Mouse (Mus musculus) kidney, adult 8-10 months (tissue): Measurements from ENCODE around the gene Etl4.

Source experiments
- DNase-seq, 2 experiments: peaks; one replicate each; pipeline ENCODE4 v3.0.0; 2022

The Etl4 gene

DNA sequence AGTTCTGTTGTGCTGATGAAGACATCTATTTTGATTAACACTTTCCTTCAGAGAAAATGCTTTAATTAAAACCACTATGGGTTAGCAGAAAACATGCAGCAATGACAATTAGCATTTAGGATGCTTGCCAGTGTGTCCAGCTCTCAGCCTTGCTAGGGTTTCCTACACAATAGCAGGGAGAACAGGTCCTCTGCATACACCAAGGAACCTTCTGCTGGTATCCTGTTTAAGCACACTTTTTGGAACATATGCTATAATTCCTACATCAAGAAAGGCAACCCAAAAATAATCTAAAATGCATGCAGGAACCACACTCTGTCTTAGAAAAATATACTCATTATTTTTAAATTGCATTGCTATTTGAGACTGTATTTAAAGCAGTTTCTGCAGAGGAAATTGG lies 673.5 kb downstream of the Etl4 start:
- DNase-seq = no peak

GRCm38 (mm10) chr2:20583562-20584153 lies 674.1 kb downstream of the Etl4 start:
- DNase-seq = no peak

DNA sequence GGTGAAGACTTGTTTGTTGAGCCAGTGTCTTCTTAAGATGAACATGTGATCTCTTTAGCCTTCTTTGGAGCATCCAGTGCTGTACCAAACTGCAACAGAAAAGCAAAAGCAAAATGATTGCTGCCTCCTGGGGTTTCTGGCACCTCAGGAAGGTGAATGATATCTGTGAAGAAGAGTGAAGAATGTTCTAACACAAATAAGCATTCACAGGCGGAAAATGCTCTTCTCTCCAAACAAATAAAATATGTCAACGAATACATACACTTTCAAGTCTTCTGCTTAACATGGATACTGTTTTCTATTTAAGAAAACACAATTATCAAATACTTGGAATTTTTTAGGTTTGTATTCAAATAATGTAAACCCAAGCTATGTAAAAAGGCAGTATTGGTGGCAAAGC lies 678.3 kb downstream of the Etl4 start:
- DNase-seq = no peak

DNA sequence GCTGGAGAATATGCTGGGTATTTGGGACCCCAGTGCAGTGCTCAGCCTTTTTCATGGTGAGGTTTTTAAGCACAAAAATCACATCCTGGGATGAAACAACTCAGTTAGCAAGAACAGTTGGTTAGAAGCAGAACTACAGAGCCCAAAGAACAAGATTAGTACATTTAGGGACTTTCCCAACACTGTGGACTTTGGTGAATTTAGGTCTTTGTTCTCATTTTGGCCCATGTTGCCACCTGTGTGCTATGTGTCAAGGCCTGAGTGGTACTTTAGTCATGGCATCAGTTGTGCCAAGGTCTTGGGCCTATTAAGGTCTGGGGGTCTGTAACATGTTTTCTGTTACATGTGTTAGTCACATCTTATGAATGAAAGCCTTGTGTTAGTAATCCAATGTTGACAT lies 679.1 kb downstream of the Etl4 start:
- no peak for DNase-seq

DNA sequence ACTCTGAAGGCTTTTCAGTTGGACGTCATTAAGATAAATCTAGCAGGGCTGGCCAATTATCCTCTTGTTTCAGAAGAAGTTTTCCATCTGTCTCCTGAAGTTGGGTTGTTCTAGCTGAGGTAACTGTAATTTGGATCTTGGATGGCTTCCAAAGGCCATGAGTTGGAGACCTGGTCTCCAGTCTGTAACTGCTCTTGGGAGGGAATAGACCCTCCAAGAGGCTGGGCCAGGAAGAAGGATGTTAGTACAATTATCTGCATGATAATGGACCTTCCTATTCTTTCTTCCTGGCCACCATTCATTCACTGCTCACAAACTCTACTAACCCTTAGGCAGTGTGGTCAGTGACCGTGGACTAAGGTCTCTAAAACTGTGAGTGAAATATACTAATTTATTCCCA lies 684.5 kb downstream of the Etl4 start:
- DNase-seq = no peak

GRCm38 (mm10) chr2:20595000-20595399 lies 685.4 kb downstream of the Etl4 start:
- no peak for DNase-seq

- no peak for DNase-seq
These were observed 687.0 kb downstream of the Etl4 start for GRCm38 (mm10) chr2:20596558-20596957.

- DNase-seq = no peak
These were observed 687.6 kb downstream of the Etl4 start for GRCm38 (mm10) chr2:20597193-20597592.

DNA sequence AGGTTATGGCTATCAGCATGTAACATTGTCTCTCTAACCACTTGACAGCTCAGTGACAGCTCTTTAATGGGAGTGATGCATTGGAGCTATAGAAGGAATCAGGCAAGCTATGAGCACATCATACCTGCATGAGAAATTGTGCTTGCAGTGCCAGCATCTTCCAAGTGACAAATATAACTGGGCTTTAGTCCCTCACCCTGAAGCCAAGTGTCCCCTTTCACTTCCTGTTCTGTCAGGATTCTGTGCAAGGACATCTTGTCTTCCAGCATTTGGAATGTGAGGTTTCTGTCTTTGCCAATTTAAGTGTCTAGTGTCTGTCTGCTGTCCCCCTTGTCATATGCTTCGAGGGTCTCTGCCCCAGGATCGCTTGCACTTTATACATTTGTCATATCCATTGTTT lies 693.1 kb downstream of the Etl4 start:
- DNase-seq = no peak

DNA sequence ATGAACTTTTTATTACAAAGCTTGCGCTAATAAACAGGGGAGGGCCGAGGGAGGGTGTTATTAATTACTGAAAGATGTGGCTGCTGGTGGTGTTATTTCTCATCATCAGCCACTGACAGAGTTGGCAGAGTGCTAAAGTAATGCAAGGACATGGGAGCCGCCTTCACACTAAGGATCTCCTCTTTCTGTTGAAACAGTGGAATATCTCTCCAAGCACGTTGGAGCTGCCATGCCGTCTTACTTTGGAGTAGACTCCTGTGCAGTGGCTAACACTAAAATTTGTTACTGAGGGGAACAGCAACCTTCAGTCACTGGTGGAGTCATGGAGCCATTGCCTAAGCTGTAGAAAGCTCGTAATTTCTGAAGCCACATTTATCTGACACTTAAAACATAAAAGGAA lies 694.0 kb downstream of the Etl4 start:
- no peak for DNase-seq

DNA sequence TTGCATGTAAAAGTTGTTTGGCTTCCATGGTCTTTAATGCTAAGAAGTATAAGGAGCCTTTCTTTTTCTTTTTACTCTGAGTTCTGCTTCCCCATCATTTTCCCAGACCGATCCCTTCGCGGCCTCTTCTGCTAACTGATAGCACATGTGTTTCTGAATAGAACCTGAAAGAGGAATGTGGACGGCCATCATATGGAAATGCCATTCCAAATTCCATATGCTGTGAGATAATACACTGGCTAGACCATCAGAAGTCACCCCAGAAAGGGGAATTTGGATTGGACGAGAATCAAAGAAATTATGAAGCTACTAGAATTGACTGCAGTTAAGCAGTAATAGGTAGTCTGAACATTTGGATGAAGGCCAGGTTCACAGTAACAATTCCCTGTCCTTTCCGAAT lies 694.4 kb downstream of the Etl4 start:
- no peak for DNase-seq

- no peak for DNase-seq
These were observed 699.6 kb downstream of the Etl4 start for GRCm38 (mm10) chr2:20609203-20609602.

DNA sequence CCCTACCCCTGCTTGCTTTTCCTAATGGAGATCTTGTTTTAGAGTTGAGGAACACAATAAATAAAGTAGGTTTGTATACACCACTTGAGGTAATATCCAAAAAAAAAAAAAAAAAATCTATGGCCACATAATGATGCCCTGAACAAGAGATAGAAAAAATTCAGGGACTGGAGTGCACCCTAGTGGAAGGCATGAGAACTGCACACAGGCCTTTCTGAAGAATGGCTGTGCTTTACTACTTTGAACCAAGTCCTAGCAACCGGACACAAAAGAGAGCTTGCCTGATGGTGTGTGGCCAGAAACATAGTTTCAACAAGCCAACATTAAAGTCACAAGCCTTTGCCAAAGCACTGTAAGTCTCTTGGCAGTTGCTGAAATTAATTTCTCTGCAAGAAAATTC lies 706.4 kb downstream of the Etl4 start:
- peak; percentile 21 to 71 for DNase-seq

DNA sequence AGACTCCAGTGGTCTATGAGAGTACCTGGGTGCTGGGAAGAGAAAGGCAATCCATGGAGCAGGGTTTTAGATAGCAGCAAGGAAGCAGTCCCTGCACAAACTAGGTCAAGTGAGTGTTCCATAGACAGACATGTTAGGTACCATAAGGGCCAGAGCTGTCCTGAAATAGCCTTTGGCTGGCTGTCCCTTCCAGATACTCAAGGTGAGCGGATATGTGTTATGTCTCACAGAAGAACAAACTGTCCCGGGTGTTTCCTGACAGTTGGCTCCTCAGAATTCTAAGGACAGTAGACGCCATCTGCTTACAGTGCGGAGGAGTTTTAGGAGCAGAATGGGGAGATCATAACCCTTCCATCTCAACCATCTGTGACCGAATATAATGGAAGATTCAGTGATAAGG lies 708.8 kb downstream of the Etl4 start:
- no peak for DNase-seq

DNA sequence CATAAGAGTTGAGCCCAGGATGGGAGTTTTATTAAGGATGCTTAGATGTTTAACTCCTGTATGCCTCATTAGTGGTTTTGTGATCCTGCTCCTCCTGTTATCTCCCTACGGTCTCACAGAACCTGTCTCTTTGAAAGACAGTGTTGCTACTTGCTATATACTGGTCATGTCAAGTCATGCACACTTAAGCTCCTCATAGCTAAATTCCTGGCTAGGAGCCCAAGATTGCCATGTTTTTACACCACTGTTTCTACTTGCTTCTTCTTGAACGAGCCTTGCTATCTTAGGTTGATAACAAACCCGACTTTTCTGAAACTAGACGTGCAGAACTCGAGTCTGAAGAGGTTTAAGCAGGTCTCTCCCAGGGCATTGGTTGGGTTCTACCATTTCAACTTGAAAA lies 710.3 kb downstream of the Etl4 start:
- no peak for DNase-seq

GRCm38 (mm10) chr2:20629156-20629712 lies 719.7 kb downstream of the Etl4 start:
- DNase-seq = no peak

- no peak for DNase-seq
These were observed 729.0 kb downstream of the Etl4 start for GRCm38 (mm10) chr2:20638604-20639003.

DNA sequence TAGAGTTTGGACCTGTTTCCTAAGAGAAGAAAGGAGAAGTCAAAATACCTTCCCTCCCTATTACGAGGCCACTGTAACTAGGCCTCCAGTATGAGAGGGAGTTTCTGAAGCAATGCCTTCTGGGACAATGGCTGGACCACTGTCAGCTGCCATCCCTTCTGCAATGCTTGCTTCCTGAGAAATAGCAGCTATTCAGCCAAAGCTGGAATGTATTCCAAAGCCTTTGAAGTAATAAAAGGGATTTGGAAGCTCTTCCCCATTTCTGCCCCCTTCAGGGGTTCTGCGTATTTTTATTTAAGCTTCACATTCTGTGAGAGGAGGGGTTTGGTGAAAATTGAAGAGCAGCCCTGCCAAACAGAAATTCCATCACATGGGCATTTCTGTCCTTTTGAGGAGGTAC lies 730.1 kb downstream of the Etl4 start:
- DNase-seq = no peak

DNA sequence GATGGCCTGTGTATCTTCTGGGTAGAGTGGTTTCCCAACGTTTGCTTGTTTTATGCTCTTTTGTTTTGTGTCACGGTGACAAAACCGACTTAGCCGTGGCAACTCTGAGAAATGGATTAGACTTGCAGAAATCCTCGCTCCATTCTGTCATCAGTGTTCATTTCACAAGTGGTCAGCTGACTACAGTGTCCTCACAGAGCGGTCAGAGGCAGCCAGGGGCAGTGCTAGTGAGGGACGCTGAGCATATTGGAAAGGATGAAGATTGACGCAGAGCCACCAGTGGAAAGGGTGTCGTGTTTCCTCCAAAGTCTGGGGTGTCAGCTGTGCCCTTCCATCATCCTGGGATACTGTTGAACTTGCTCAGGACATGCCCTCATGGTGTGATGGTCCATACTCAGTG lies 733.2 kb downstream of the Etl4 start:
- DNase-seq = no peak

GRCm38 (mm10) chr2:20649817-20650216 lies 740.2 kb downstream of the Etl4 start:
- DNase-seq = peak; percentile 54 to 74

DNA sequence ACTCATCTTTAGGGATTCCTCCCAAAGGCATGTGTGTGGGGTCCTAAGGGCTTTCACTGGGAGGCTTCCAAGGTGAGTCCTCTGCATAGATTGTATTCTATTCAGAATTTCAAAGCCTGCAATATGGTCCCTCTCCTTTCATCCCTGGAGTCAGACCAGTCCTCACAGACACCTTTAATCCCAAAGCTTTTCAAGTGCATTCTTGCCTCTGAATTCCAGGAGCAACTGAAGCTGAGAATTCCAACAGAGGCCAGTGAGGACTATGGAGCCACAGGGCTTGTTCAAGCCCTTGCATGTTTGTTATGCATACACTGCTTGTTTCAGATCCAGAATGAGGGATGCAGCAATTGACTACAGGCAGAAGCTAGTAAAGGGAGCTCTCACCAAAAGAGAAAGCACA lies 743.5 kb downstream of the Etl4 start:
- DNase-seq = no peak

DNA sequence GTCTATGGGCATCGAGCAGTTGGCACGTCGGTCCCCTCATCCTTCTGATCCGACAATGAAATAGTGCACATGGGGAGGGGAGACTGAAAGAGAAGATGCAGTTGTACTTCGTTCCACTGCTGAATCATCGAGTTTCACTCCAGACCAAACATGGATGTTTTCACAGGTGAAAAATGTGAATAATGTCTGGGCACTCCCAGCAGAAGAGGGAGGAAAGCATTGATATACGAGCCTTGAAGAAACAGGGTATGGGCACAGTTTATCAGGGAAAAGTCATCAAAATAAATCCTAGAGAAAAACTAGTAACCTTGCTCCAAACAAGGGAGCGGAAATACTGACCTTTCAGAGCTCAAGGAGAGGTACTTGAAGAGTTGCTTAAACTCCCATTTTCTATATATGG lies 744.5 kb downstream of the Etl4 start:
- DNase-seq = no peak

- no peak for DNase-seq
These were observed 745.2 kb downstream of the Etl4 start for GRCm38 (mm10) chr2:20654598-20655340.

DNA sequence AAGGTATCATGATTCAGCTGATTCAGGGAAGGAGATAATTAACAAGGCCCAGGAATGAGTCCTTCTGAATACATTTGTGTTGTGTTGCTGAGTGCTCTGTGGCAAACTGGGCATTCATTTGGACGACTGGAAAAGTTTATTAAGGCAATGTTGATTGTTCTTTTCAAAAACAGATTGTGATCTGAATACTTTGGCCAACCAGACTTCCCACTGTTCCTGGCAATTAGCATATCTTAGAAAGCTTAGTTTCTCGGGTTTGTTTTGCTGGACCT lies 745.7 kb downstream of the Etl4 start:
- no peak for DNase-seq

DNA sequence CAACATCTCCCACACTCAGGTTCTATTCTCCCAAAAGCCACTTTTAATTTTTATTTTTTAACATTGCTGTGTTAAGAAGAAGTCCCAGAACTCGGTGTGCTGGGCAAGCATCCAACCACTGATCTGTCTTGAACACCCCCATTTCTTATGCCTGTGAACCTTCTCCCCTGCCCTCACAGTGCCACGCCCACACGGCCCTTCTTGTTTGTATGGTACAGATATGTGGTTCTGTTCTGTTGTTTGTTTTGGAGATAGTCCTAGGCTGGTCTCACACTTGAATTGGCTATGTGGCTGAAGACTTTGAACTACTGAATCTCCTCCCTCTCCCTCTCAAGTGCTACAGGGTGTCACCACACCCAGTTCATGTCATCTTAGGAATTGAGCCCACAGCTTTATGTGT lies 748.3 kb downstream of the Etl4 start:
- DNase-seq = peak; percentile 7 to 24
